Comparison of ENCODE assay signal across 8 mouse cellular contexts in the genomic region with DNA sequence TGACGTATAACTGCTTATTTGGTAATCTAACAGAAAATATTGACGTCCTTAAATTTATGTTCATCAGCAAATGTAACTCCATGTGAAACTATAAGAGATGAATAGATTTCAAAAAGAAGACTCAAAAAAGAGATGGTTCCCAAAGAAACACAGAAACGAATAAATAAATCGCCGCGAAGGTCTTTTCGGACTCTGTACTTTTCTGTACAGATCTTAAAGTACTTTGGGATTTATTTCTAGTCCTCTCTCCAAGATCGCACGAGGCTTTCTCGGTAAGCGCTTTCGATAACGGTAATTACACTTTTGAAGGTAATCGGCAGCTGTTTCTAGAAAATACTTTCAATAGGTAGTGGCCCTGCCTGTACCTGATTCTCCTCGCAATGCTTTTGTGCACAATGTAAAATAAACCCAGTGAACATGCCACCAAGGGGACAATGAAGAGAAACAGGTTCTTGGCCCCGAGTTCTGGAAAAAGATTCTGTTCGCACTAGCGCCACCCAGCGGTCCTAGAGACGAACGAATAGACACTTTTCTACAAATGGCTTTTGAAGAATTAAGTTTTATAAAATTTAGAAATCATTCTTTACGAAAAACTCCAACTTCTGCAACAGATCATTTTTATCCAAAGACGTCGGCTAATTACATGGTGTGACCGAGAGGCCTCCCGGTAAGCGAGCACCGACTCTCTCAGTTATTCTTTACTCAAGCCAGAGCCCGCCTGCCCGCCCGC. TPM values are rescaled to one million over a fixed set of nuclear protein-coding genes. Genes with fewer than 3 reads are reported as not detected.
DNase-seq lines count a peak whose midpoint lies in the region; ATAC-seq and TF ChIP-seq lines count a peak whose summit lies in the region.

No protein-coding gene starts in this region.

- peak overlapping the region; percentile 86 for H3K4me2 ChIP-seq in forebrain, embryonic 12.5 days
- H3K4me2 ChIP-seq in intestine, embryonic 16.5 days (ENCODE audit: low read depth, low read length), result peak overlapping the region; percentile 80

- peaks cover 88% of the 10 kb centered on the region for H3K27me3 ChIP-seq in forebrain, embryonic 12.5 days
- H3K27me3 ChIP-seq in intestine, embryonic 16.5 days (replicated peaks; ENCODE audit: control insufficient read depth, insufficient read depth, low read length), result peaks cover 51% of the 10 kb centered on the region

- H3K9me3 ChIP-seq in forebrain, embryonic 12.5 days, result no peaks in the 10 kb centered on the region
- no peaks in the 10 kb centered on the region for H3K9me3 ChIP-seq in intestine, embryonic 16.5 days (ENCODE audit: control insufficient read depth, low read length)

- H3K4me1 ChIP-seq in bone marrow, adult 2 months (ENCODE audit: control insufficient read depth, insufficient read depth, low read length), result no peaks in the 10 kb centered on the region
- peaks cover 39% of the 10 kb centered on the region for H3K4me1 ChIP-seq in forebrain, embryonic 12.5 days
- peaks cover 13% of the 10 kb centered on the region for H3K4me1 ChIP-seq in intestine, embryonic 16.5 days (ENCODE audit: control insufficient read depth, insufficient read depth, low read length)
- peaks cover 7% of the 10 kb centered on the region for H3K4me1 ChIP-seq in lung, adult 2 months (ENCODE audit: control insufficient read depth, insufficient read depth, low read length)

- peak; percentile 20; the same call in 1 of the 2 replicates for TF ChIP-seq CTCF in bone marrow, adult 2 months (IDR thresholded peaks at IDR 0.05; ENCODE audit: control insufficient read depth, insufficient read depth, low read length)
- TF ChIP-seq CTCF in lung, adult 2 months (IDR thresholded peaks at IDR 0.05; ENCODE audit: insufficient read depth, low read length), result peak; percentile 49

- WGBS in bone marrow, adult 2 months, result 3% methylated on average over 31 of the region's 31 CpGs
- WGBS in forebrain, embryonic 12.5 days, result 1% methylated on average over 31 of the region's 31 CpGs
- 2% methylated on average over 31 of the region's 31 CpGs for WGBS in intestine, embryonic 16.5 days
- WGBS in lung, adult 2 months, result 3% methylated on average over 31 of the region's 31 CpGs

- H3K27ac ChIP-seq in bone marrow, adult 2 months (ENCODE audit: control insufficient read depth, insufficient read depth, low read depth, low read length, poor library complexity), result no peak overlapping the region
- no peak overlapping the region for H3K27ac ChIP-seq in forebrain, embryonic 12.5 days
- H3K27ac ChIP-seq in intestine, embryonic 16.5 days (ENCODE audit: low read length), result peak overlapping the region; percentile 94

- H3K4me3 ChIP-seq in bone marrow, adult 2 months (replicated peaks; ENCODE audit: control insufficient read depth, low read depth, low read length), result no peak overlapping the region
- peak overlapping the region; percentile 47 for H3K4me3 ChIP-seq in forebrain, embryonic 12.5 days (replicated peaks)
- H3K4me3 ChIP-seq in intestine, embryonic 16.5 days (ENCODE audit: low read length), result peak overlapping the region; percentile 63
- peak overlapping the region; percentile 81 for H3K4me3 ChIP-seq in lung, adult 2 months (replicated peaks; ENCODE audit: extremely low read depth, low read depth, low read length)

- no peak for TF ChIP-seq POLR2A in bone marrow, adult 2 months (IDR thresholded peaks at IDR 0.05; ENCODE audit: borderline replicate concordance, control insufficient read depth, low read depth, low read length)
- TF ChIP-seq POLR2A in lung, adult 2 months (IDR thresholded peaks at IDR 0.05; ENCODE audit: borderline replicate concordance, extremely low read depth, low read depth, low read length), result no peak

- peak; percentile 58 for DNase-seq in ovary, postnatal 14 days (ENCODE audit: low spot score)
- no peak for DNase-seq in ovary, postnatal 10 days (ENCODE audit: low spot score)
- DNase-seq in lung, adult 2 months, result no peak
- DNase-seq in right cerebral cortex, postnatal 4 days, result peak; percentile 71
- DNase-seq in thymus, adult 18-20 months, result no peak

- ATAC-seq in forebrain, embryonic 12.5 days (ENCODE audit: low FRiP score), result no peak
- ATAC-seq in intestine, embryonic 16.5 days, result no peak

- H3K9ac ChIP-seq in forebrain, embryonic 12.5 days, result peak overlapping the region; percentile 62; the same call in 1 of the 2 replicates
- peak overlapping the region; percentile 79 for H3K9ac ChIP-seq in intestine, embryonic 16.5 days (ENCODE audit: low read depth, low read length)

- H3K36me3 ChIP-seq in forebrain, embryonic 12.5 days (replicated peaks), result no peaks in the 10 kb centered on the region
- H3K36me3 ChIP-seq in intestine, embryonic 16.5 days (ENCODE audit: control insufficient read depth, insufficient read depth, low read length), result no peaks in the 10 kb centered on the region

RNA-seq across cellular contexts. Expression of a gene that starts 1.9 kb away (rescaled TPM):
- polyA plus RNA-seq in bone marrow, adult 2 months (2011; ENCODE audit: insufficient read depth, insufficient read length, low replicate concordance, missing spikeins), result not detected in 2 replicates
- polyA plus RNA-seq in forebrain, embryonic 12.5 days (2016; fragmentation: Nextera tagmentation; extraction: Ambion mirVana), result 0.74 and 1.1 TPM in 2 replicates
- polyA plus RNA-seq in intestine, embryonic 16.5 days (2015; fragmentation: Nextera tagmentation; extraction: Ambion mirVana), result 2.9 and 3.3 TPM in 2 replicates
- 28.5 and 31.1 TPM in 2 replicates for polyA plus RNA-seq in lung, adult 2 months (2012; rRNA removed)

RNA-seq across cellular contexts. Expression of a gene that starts 19.1 kb away (rescaled TPM):
- polyA plus RNA-seq in bone marrow, adult 2 months (2011; ENCODE audit: insufficient read depth, insufficient read length, low replicate concordance, missing spikeins), result not detected in 2 replicates
- polyA plus RNA-seq in forebrain, embryonic 12.5 days (2016; fragmentation: Nextera tagmentation; extraction: Ambion mirVana), result 0.46 and 0.97 TPM in 2 replicates
- 0.50 and 0.81 TPM in 2 replicates for polyA plus RNA-seq in intestine, embryonic 16.5 days (2015; fragmentation: Nextera tagmentation; extraction: Ambion mirVana)
- 3.5 and 5.2 TPM in 2 replicates for polyA plus RNA-seq in lung, adult 2 months (2012; rRNA removed)

Comparison
In these comparisons a context has a peak if more than half of its experiments do, and no peak if none do; other contexts are left out.
1. DNase-seq: peak in ovary, postnatal 14 days (single experiment) and right cerebral cortex, postnatal 4 days (single experiment); none in ovary, postnatal 10 days (single experiment), lung, adult 2 months (single experiment) and thymus, adult 18-20 months (0 of 2).